Mouse (Mus musculus): ENCODE measurements around the gene Apobec1.

- TF ChIP-seq POLR2A (IDR thresholded peaks at IDR 0.05; ENCODE audit: borderline replicate concordance, insufficient read depth, low read length) (no peak), CTCF (IDR thresholded peaks at IDR 0.05; ENCODE audit: borderline replicate concordance, insufficient read depth, low read depth, low read length) (no peak)
Measured at GRCm38 (mm10) chr6:122601615-122602014, 629 bp downstream of the Apobec1 start.

Data from cerebellum, adult 2 months (tissue).